Mouse (Mus musculus): Measurements from ENCODE around the gene Satb2. TPM values are rescaled to one million over a fixed set of nuclear protein-coding genes. Genes with fewer than 3 reads are reported as not detected.

Satb2 gene
- polyA plus RNA-seq, 1 experiment from 2014 or later: 0.29 TPM

- H3K36me3 ChIP-seq: no peaks in the 10 kb centered on the region
- 0 out of 2 replicates have a peak, but pooled peaks cover 2% of the 10 kb centered on the region for H3K4me1 ChIP-seq
- no peaks in the 10 kb centered on the region for H3K27me3 ChIP-seq
- H3K9me3 ChIP-seq: no peaks in the 10 kb centered on the region
- H3K9ac ChIP-seq: no peak overlapping the region
- no peak overlapping the region for H3K4me3 ChIP-seq
- H3K4me2 ChIP-seq: no peak overlapping the region
- 67% methylated on average over 3 of the region's 3 CpGs for whole genome bisulfite sequencing
- no peak for ATAC-seq (ENCODE audit: borderline replicate concordance, extremely low read depth, low FRiP score, low TSS enrichment)
- no peak overlapping the region for H3K27ac ChIP-seq
These were observed 77.7 kb downstream of the Satb2 start for GRCm38 (mm10) chr1:56900706-56901287.

GRCm38 (mm10) chr1:56900187-56900586 is 78.3 kb downstream of the Satb2 start:
- 82% methylated on average over 9 of the region's 9 CpGs for WGBS
- Histone ChIP-seq H3K9me3 (no peaks in the 10 kb centered on the region), H3K9ac (no peak overlapping the region), H3K36me3 (no peaks in the 10 kb centered on the region), H3K4me1 (0 out of 2 replicates have a peak, but pooled peaks cover 2% of the 10 kb centered on the region), H3K4me3 (no peak overlapping the region), H3K27me3 (no peaks in the 10 kb centered on the region), H3K27ac (no peak overlapping the region), H3K4me2 (no peak overlapping the region)
- ATAC-seq (ENCODE audit: borderline replicate concordance, extremely low read depth, low FRiP score, low TSS enrichment): no peak

- H3K4me2 ChIP-seq: no peak overlapping the region
These were observed 79.6 kb downstream of the Satb2 start for GRCm38 (mm10) chr1:56898606-56899396.

GRCm38 (mm10) chr1:56897492-56898180 is 80.8 kb downstream of the Satb2 start:
- no peak overlapping the region for H3K4me2 ChIP-seq
- H3K27me3 ChIP-seq: no peaks in the 10 kb centered on the region
- H3K4me1 ChIP-seq: 0 out of 2 replicates have a peak, but pooled peaks cover 2% of the 10 kb centered on the region
- WGBS: 82% methylated on average over 8 of the region's 8 CpGs
- no peaks in the 10 kb centered on the region for H3K9me3 ChIP-seq
- H3K9ac ChIP-seq: no peak overlapping the region
- no peak overlapping the region for H3K27ac ChIP-seq
- no peak overlapping the region for H3K4me3 ChIP-seq
- no peak for ATAC-seq (ENCODE audit: borderline replicate concordance, extremely low read depth, low FRiP score, low TSS enrichment)
- no peaks in the 10 kb centered on the region for H3K36me3 ChIP-seq

More at GRCm38 (mm10) chr1:56898606-56899396, 79.6 kb downstream of the Satb2 start:
- H3K9ac ChIP-seq: no peak overlapping the region
- H3K4me1 ChIP-seq: 0 out of 2 replicates have a peak, but pooled peaks cover 2% of the 10 kb centered on the region
- H3K27me3 ChIP-seq: no peaks in the 10 kb centered on the region
- 40% methylated on average over 13 of the region's 13 CpGs for WGBS
- no peaks in the 10 kb centered on the region for H3K9me3 ChIP-seq
- H3K4me3 ChIP-seq: no peak overlapping the region
- H3K27ac ChIP-seq: no peak overlapping the region
- no peaks in the 10 kb centered on the region for H3K36me3 ChIP-seq
- ATAC-seq (ENCODE audit: borderline replicate concordance, extremely low read depth, low FRiP score, low TSS enrichment): no peak

- H3K27ac ChIP-seq: no peak overlapping the region
- no peaks in the 10 kb centered on the region for H3K36me3 ChIP-seq
- ATAC-seq (ENCODE audit: borderline replicate concordance, extremely low read depth, low FRiP score, low TSS enrichment): no peak
- no peak overlapping the region for H3K4me2 ChIP-seq
- 0 out of 2 replicates have a peak, but pooled peaks cover 2% of the 10 kb centered on the region for H3K4me1 ChIP-seq
- no peak overlapping the region for H3K4me3 ChIP-seq
- no peak overlapping the region for H3K9ac ChIP-seq
- no peaks in the 10 kb centered on the region for H3K9me3 ChIP-seq
- H3K27me3 ChIP-seq: no peaks in the 10 kb centered on the region
- 81% methylated on average over 3 of the region's 3 CpGs for WGBS
These were observed 81.8 kb downstream of the Satb2 start for GRCm38 (mm10) chr1:56896670-56897069.

- H3K9me3 ChIP-seq: no peaks in the 10 kb centered on the region
- H3K9ac ChIP-seq: no peak overlapping the region
- WGBS: 76% methylated on average over 5 of the region's 5 CpGs
- no peak overlapping the region for H3K4me2 ChIP-seq
- H3K27ac ChIP-seq: no peak overlapping the region
- ATAC-seq (ENCODE audit: borderline replicate concordance, extremely low read depth, low FRiP score, low TSS enrichment): no peak
- H3K27me3 ChIP-seq: no peaks in the 10 kb centered on the region
- H3K4me1 ChIP-seq: 0 out of 2 replicates have a peak, but pooled peaks cover under 1% of the 10 kb centered on the region
- H3K4me3 ChIP-seq: no peak overlapping the region
- H3K36me3 ChIP-seq: no peaks in the 10 kb centered on the region
These were observed 85.7 kb downstream of the Satb2 start for GRCm38 (mm10) chr1:56892766-56893165.

- no peaks in the 10 kb centered on the region for H3K36me3 ChIP-seq
- H3K4me2 ChIP-seq: no peak overlapping the region
- H3K9me3 ChIP-seq: no peaks in the 10 kb centered on the region
- H3K9ac ChIP-seq: no peak overlapping the region
- no peak overlapping the region for H3K27ac ChIP-seq
- no peak for ATAC-seq (ENCODE audit: borderline replicate concordance, extremely low read depth, low FRiP score, low TSS enrichment)
- no peaks in the 10 kb centered on the region for H3K4me1 ChIP-seq
- no peak overlapping the region for H3K4me3 ChIP-seq
- 41% methylated on average over 1 of the region's 1 CpGs for WGBS
- no peaks in the 10 kb centered on the region for H3K27me3 ChIP-seq
These were observed 89.5 kb downstream of the Satb2 start for GRCm38 (mm10) chr1:56888939-56889338.

GRCm38 (mm10) chr1:56887524-56887923 is 90.9 kb downstream of the Satb2 start:
- ATAC-seq (ENCODE audit: borderline replicate concordance, extremely low read depth, low FRiP score, low TSS enrichment): no peak

GRCm38 (mm10) chr1:56871485-56871884 is 107.0 kb downstream of the Satb2 start:
- H3K27me3 ChIP-seq: no peaks in the 10 kb centered on the region
- H3K4me2 ChIP-seq: no peak overlapping the region
- H3K4me1 ChIP-seq: no peaks in the 10 kb centered on the region
- no peak overlapping the region for H3K9ac ChIP-seq
- no peak for ATAC-seq (ENCODE audit: borderline replicate concordance, extremely low read depth, low FRiP score, low TSS enrichment)
- H3K27ac ChIP-seq: no peak overlapping the region
- no peaks in the 10 kb centered on the region for H3K9me3 ChIP-seq
- 81% methylated on average over 8 of the region's 8 CpGs for WGBS
- H3K36me3 ChIP-seq: no peaks in the 10 kb centered on the region
- H3K4me3 ChIP-seq: no peak overlapping the region

More at GRCm38 (mm10) chr1:56887524-56887923, 90.9 kb downstream of the Satb2 start:
- H3K36me3 ChIP-seq: no peaks in the 10 kb centered on the region
- no peaks in the 10 kb centered on the region for H3K27me3 ChIP-seq
- no peaks in the 10 kb centered on the region for H3K9me3 ChIP-seq
- no peaks in the 10 kb centered on the region for H3K4me1 ChIP-seq
- no peak overlapping the region for H3K4me3 ChIP-seq
- H3K9ac ChIP-seq: no peak overlapping the region
- H3K4me2 ChIP-seq: no peak overlapping the region
- no peak overlapping the region for H3K27ac ChIP-seq

GRCm38 (mm10) chr1:56865246-56865645 is 113.2 kb downstream of the Satb2 start:
- H3K4me1 ChIP-seq: no peaks in the 10 kb centered on the region
- no peak overlapping the region for H3K9ac ChIP-seq
- 89% methylated on average over 1 of the region's 1 CpGs for WGBS
- no peak overlapping the region for H3K4me3 ChIP-seq
- H3K27me3 ChIP-seq: no peaks in the 10 kb centered on the region
- no peak overlapping the region for H3K4me2 ChIP-seq
- no peaks in the 10 kb centered on the region for H3K36me3 ChIP-seq
- no peak overlapping the region for H3K27ac ChIP-seq
- H3K9me3 ChIP-seq: no peaks in the 10 kb centered on the region
- no peak for ATAC-seq (ENCODE audit: borderline replicate concordance, extremely low read depth, low FRiP score, low TSS enrichment)

- Histone ChIP-seq H3K9me3 (no peaks in the 10 kb centered on the region), H3K27me3 (no peaks in the 10 kb centered on the region), H3K4me2 (no peak overlapping the region), H3K4me3 (no peak overlapping the region), H3K27ac (no peak overlapping the region), H3K9ac (no peak overlapping the region), H3K4me1 (no peaks in the 10 kb centered on the region), H3K36me3 (no peaks in the 10 kb centered on the region)
- ATAC-seq (ENCODE audit: borderline replicate concordance, extremely low read depth, low FRiP score, low TSS enrichment): no peak
- WGBS: 69% methylated on average over 4 of the region's 4 CpGs
These were observed 115.7 kb downstream of the Satb2 start for GRCm38 (mm10) chr1:56862799-56863198.

- no peak for ATAC-seq (ENCODE audit: borderline replicate concordance, extremely low read depth, low FRiP score, low TSS enrichment)
- Histone ChIP-seq H3K4me3 (no peak overlapping the region), H3K9me3 (no peaks in the 10 kb centered on the region), H3K27ac (no peak overlapping the region), H3K4me1 (no peaks in the 10 kb centered on the region), H3K9ac (no peak overlapping the region), H3K4me2 (no peak overlapping the region), H3K27me3 (no peaks in the 10 kb centered on the region), H3K36me3 (no peaks in the 10 kb centered on the region)
- WGBS: 76% methylated on average over 8 of the region's 8 CpGs
These were observed 121.2 kb downstream of the Satb2 start for GRCm38 (mm10) chr1:56857202-56857601.

All from lung, embryonic 15.5 days (tissue).